Mouse (Mus musculus): ENCODE data around the gene Gm9758. TPM values are rescaled to one million over a fixed set of nuclear protein-coding genes. Genes with fewer than 3 reads are reported as not detected.
"Not testable (repeated sequence)": the region's sequence is repeated elsewhere in the genome, so short reads cannot be mapped to it uniquely, and the experiment has no call there.

Gene Gm9758
- not detected in 2 replicates for polyA plus RNA-seq (2016; fragmentation: Nextera tagmentation; extraction: Ambion mirVana)

- not testable (repeated sequence) for H3K27ac ChIP-seq (replicated peaks); DNase-seq (ENCODE audit: low spot score); H3K9me3 ChIP-seq (replicated peaks); H3K36me3 ChIP-seq; H3K27me3 ChIP-seq (ENCODE audit: low read depth, poor library complexity, severe bottlenecking); H3K4me3 ChIP-seq; H3K4me1 ChIP-seq
- WGBS: 56% methylated on average over 1 of the region's 1 CpGs
These were observed at the start of gene Gm9758 for GRCm38 (mm10) chr5:14914799-14915198. TSS of gene Gm9758 (minus strand) at chr5:14914899.

GRCm38 (mm10) chr5:14963821-14964220 is 49.1 kb upstream of the Gm9758 start:
- DNase-seq (ENCODE audit: low spot score); H3K27ac ChIP-seq (replicated peaks); H3K36me3 ChIP-seq; H3K4me3 ChIP-seq; H3K27me3 ChIP-seq (ENCODE audit: low read depth, poor library complexity, severe bottlenecking); H3K4me1 ChIP-seq: not testable (repeated sequence)
- H3K9me3 ChIP-seq (replicated peaks): peaks cover 34% of the 10 kb centered on the region
- 85% methylated on average over 13 of the region's 13 CpGs for WGBS

GRCm38 (mm10) chr5:14961502-14961901 is 46.8 kb upstream of the Gm9758 start:
- not testable (repeated sequence) for H3K27me3 ChIP-seq (ENCODE audit: low read depth, poor library complexity, severe bottlenecking); H3K4me3 ChIP-seq; H3K4me1 ChIP-seq; H3K36me3 ChIP-seq; H3K27ac ChIP-seq (replicated peaks); DNase-seq (ENCODE audit: low spot score)
- peaks cover 41% of the 10 kb centered on the region for H3K9me3 ChIP-seq (replicated peaks)
- 81% methylated on average over 4 of the region's 4 CpGs for WGBS

- H3K4me1 ChIP-seq; DNase-seq (ENCODE audit: low spot score); H3K27ac ChIP-seq (replicated peaks); H3K4me3 ChIP-seq; H3K36me3 ChIP-seq; H3K27me3 ChIP-seq (ENCODE audit: low read depth, poor library complexity, severe bottlenecking): not testable (repeated sequence)
- WGBS: 97% methylated on average over 1 of the region's 1 CpGs
- peaks cover 56% of the 10 kb centered on the region for H3K9me3 ChIP-seq (replicated peaks)
These were observed 41.4 kb upstream of the Gm9758 start for GRCm38 (mm10) chr5:14955928-14956706.

GRCm38 (mm10) chr5:14953587-14953986 is 38.9 kb upstream of the Gm9758 start:
- not testable (repeated sequence) for DNase-seq (ENCODE audit: low spot score); H3K36me3 ChIP-seq; H3K4me3 ChIP-seq; H3K27ac ChIP-seq (replicated peaks); H3K4me1 ChIP-seq; H3K27me3 ChIP-seq (ENCODE audit: low read depth, poor library complexity, severe bottlenecking)
- peaks cover 51% of the 10 kb centered on the region for H3K9me3 ChIP-seq (replicated peaks)

GRCm38 (mm10) chr5:14952749-14953148 is 38.0 kb upstream of the Gm9758 start:
- not testable (repeated sequence) for DNase-seq (ENCODE audit: low spot score); H3K4me3 ChIP-seq
- H3K9me3 ChIP-seq (replicated peaks): peaks cover 54% of the 10 kb centered on the region

GRCm38 (mm10) chr5:14951822-14952221 is 37.1 kb upstream of the Gm9758 start:
- not testable (repeated sequence) for H3K4me3 ChIP-seq; H3K4me1 ChIP-seq; H3K27me3 ChIP-seq (ENCODE audit: low read depth, poor library complexity, severe bottlenecking); H3K27ac ChIP-seq (replicated peaks); H3K36me3 ChIP-seq; DNase-seq (ENCODE audit: low spot score)
- peaks cover 56% of the 10 kb centered on the region for H3K9me3 ChIP-seq (replicated peaks)
- 69% methylated on average over 7 of the region's 7 CpGs for WGBS

More at GRCm38 (mm10) chr5:14952749-14953148, 38.0 kb upstream of the Gm9758 start:
- not testable (repeated sequence) for H3K4me1 ChIP-seq; H3K36me3 ChIP-seq; H3K27ac ChIP-seq (replicated peaks); H3K27me3 ChIP-seq (ENCODE audit: low read depth, poor library complexity, severe bottlenecking)
- WGBS: 67% methylated on average over 3 of the region's 3 CpGs

GRCm38 (mm10) chr5:14947482-14948198 is 32.9 kb upstream of the Gm9758 start:
- H3K4me3 ChIP-seq; DNase-seq (ENCODE audit: low spot score); H3K27me3 ChIP-seq (ENCODE audit: low read depth, poor library complexity, severe bottlenecking); H3K36me3 ChIP-seq; H3K4me1 ChIP-seq; H3K27ac ChIP-seq (replicated peaks): not testable (repeated sequence)
- peaks cover 48% of the 10 kb centered on the region for H3K9me3 ChIP-seq (replicated peaks)
- WGBS: 56% methylated on average over 4 of the region's 4 CpGs

GRCm38 (mm10) chr5:14945524-14945923 is 30.8 kb upstream of the Gm9758 start:
- H3K4me1 ChIP-seq; H3K27ac ChIP-seq (replicated peaks); H3K4me3 ChIP-seq; H3K27me3 ChIP-seq (ENCODE audit: low read depth, poor library complexity, severe bottlenecking); H3K36me3 ChIP-seq; DNase-seq (ENCODE audit: low spot score): not testable (repeated sequence)
- H3K9me3 ChIP-seq (replicated peaks): peaks cover 34% of the 10 kb centered on the region
- WGBS: 65% methylated on average over 4 of the region's 4 CpGs

GRCm38 (mm10) chr5:14941043-14941442 is 26.3 kb upstream of the Gm9758 start:
- 91% methylated on average over 1 of the region's 1 CpGs for WGBS
- H3K4me3 ChIP-seq; DNase-seq (ENCODE audit: low spot score); H3K27me3 ChIP-seq (ENCODE audit: low read depth, poor library complexity, severe bottlenecking); H3K36me3 ChIP-seq; H3K27ac ChIP-seq (replicated peaks); H3K4me1 ChIP-seq: not testable (repeated sequence)
- peaks cover 37% of the 10 kb centered on the region for H3K9me3 ChIP-seq (replicated peaks)

- H3K9me3 ChIP-seq (replicated peaks): peaks cover 27% of the 10 kb centered on the region
- H3K4me3 ChIP-seq; H3K27me3 ChIP-seq (ENCODE audit: low read depth, poor library complexity, severe bottlenecking); H3K36me3 ChIP-seq; DNase-seq (ENCODE audit: low spot score); H3K27ac ChIP-seq (replicated peaks); H3K4me1 ChIP-seq: not testable (repeated sequence)
- WGBS: 57% methylated on average over 1 of the region's 1 CpGs
These were observed 23.6 kb upstream of the Gm9758 start, which contains the start of gene Speer4e for GRCm38 (mm10) chr5:14938329-14938728. TSS of gene Speer4e (minus strand) at chr5:14938429.

GRCm38 (mm10) chr5:14933721-14934120 is 19.0 kb upstream of the Gm9758 start:
- H3K27ac ChIP-seq (replicated peaks); DNase-seq (ENCODE audit: low spot score); H3K4me1 ChIP-seq; H3K27me3 ChIP-seq (ENCODE audit: low read depth, poor library complexity, severe bottlenecking); H3K4me3 ChIP-seq; H3K36me3 ChIP-seq: not testable (repeated sequence)
- WGBS: 78% methylated on average over 5 of the region's 6 CpGs
- peaks cover 18% of the 10 kb centered on the region for H3K9me3 ChIP-seq (replicated peaks)

- not testable (repeated sequence) for DNase-seq (ENCODE audit: low spot score); H3K4me1 ChIP-seq; H3K27ac ChIP-seq (replicated peaks); H3K36me3 ChIP-seq; H3K9me3 ChIP-seq (replicated peaks); H3K27me3 ChIP-seq (ENCODE audit: low read depth, poor library complexity, severe bottlenecking); H3K4me3 ChIP-seq
- 36% methylated on average over 4 of the region's 4 CpGs for WGBS
These were observed 12.3 kb upstream of the Gm9758 start for GRCm38 (mm10) chr5:14927047-14927446.

Measured in midbrain, embryonic 10.5 days (tissue).